Mouse (Mus musculus): Measurements from ENCODE around the gene Bod1. TPM values are rescaled to one million over a fixed set of nuclear protein-coding genes. Genes with fewer than 3 reads are reported as not detected.

Gene Bod1
- polyA plus RNA-seq, 1 experiment from 2014 or later: 162 TPM

DNA sequence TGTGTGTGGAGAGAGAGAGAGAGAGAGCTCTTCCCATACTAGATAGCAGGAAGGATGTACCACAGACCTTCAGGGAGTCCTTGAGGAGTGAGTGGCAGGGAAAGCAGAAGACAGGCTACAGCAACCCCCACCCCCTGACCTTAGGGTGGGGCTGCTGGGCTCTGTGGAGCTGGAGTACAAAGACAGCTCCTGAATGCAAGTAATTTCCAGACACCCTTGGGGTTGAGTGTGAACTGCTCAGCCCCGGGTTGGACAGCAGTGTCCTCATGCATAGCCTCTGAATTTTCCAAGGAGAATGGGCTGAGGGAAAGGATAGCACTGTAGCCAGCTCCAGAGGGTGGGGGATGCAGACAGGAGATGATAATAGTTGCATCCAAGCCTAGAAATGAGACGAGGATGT is 50.9 kb downstream of the Bod1 start:
- ATAC-seq (ENCODE audit: low FRiP score): no peak
- Histone ChIP-seq H3K27me3 (no peaks in the 10 kb centered on the region), H3K9ac (no peak overlapping the region)

DNA sequence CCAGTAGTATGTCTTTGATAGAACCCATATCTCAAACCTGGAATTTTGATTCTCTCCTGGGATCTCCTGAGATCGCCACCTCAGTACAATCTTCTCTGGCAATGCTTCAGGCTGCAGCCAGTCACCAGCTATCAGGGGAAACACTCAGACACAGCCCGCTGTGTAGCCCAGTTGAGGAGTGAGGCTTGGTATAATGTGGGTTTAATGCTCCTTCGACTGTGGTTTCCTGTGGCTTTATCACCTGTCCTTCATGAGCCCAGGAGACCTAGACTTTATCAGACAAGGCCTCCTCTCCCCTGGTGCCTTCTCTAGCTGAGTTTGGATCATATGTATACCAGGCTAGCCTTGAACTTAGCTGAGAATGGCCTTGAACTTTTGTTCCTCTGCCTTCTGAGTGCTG is 53.9 kb downstream of the Bod1 start:
- Histone ChIP-seq H3K27ac (no peak overlapping the region), H3K4me3 (no peak overlapping the region), H3K9me3 (replicated peaks) (no peaks in the 10 kb centered on the region), H3K4me2 (replicated peaks) (no peak overlapping the region), H3K9ac (no peak overlapping the region), H3K27me3 (no peaks in the 10 kb centered on the region), H3K36me3 (no peaks in the 10 kb centered on the region), H3K4me1 (no peaks in the 10 kb centered on the region)
- ATAC-seq (ENCODE audit: low FRiP score): no peak
- 81% methylated on average over 3 of the region's 3 CpGs for WGBS

More for the DNA sequence above, 50.9 kb downstream of the Bod1 start:
- Histone ChIP-seq H3K4me3 (no peak overlapping the region), H3K4me1 (no peaks in the 10 kb centered on the region), H3K4me2 (replicated peaks) (no peak overlapping the region), H3K27ac (no peak overlapping the region), H3K9me3 (replicated peaks) (no peaks in the 10 kb centered on the region), H3K36me3 (no peaks in the 10 kb centered on the region)
- WGBS: 61% methylated on average over 2 of the region's 2 CpGs

DNA sequence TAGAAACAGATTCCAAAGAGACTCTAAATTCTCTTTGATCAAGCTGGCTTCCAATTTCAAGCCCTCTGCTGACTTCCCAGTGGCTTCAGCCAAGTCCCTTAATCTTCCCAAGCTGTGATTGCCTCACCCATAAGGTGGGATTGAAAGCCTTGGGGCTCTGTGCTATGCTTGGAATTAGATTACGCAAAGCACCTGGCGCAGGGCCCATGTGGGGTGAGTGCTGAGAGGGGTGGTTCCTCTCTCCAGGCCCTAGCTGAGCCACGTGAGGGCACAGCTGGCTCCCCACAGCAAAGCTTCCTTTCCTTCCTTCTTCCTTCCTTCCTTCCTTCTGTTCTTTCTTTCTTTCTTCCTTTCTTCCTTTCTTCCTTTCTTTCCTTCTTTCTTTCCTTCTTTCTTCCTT is 54.4 kb downstream of the Bod1 start:
- Histone ChIP-seq H3K4me2 (replicated peaks) (no peak overlapping the region), H3K4me1 (no peaks in the 10 kb centered on the region), H3K4me3 (no peak overlapping the region), H3K9ac (no peak overlapping the region), H3K27ac (no peak overlapping the region), H3K27me3 (no peaks in the 10 kb centered on the region), H3K9me3 (replicated peaks) (no peaks in the 10 kb centered on the region), H3K36me3 (no peaks in the 10 kb centered on the region)
- ATAC-seq (ENCODE audit: low FRiP score): no peak
- 64% methylated on average over 3 of the region's 3 CpGs for WGBS

DNA sequence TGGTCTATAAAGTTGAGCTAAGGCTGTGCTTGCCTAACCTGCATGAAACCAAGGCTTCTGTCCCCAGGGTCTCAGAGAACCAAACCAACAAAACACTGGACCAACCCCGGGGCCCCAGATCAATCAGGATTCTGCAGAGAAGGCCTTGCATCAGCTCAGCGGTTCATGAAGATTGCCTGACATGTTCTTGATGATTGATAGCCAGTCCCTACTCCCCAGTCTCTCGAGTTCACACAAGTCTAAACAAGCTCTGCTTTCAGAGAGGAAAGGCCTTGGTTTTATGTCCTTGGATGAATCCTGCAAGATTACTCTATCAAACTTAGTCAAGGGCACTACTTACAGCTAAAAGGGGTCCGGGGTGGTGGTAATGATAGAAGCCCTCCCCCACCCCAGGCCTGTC is 55.0 kb downstream of the Bod1 start:
- H3K36me3 ChIP-seq: no peaks in the 10 kb centered on the region
- no peak overlapping the region for H3K4me3 ChIP-seq
- ATAC-seq (ENCODE audit: low FRiP score): no peak
- H3K9me3 ChIP-seq (replicated peaks): no peaks in the 10 kb centered on the region
- no peak overlapping the region for H3K27ac ChIP-seq
- H3K9ac ChIP-seq: no peak overlapping the region
- H3K4me2 ChIP-seq (replicated peaks): no peak overlapping the region
- H3K27me3 ChIP-seq: no peaks in the 10 kb centered on the region
- 72% methylated on average over 4 of the region's 4 CpGs for WGBS
- no peaks in the 10 kb centered on the region for H3K4me1 ChIP-seq

Other genes with a start within 250 kb of the Bod1 start
- 16.0 and 18.6 TPM in 2 replicates for gene Cpeb4, start 200.3 kb upstream of the Bod1 start, polyA plus RNA-seq (2016; fragmentation: Nextera tagmentation; extraction: Ambion mirVana)